Mouse (Mus musculus): Measurements from ENCODE around the gene Zfand4.
"Not testable (repeated sequence)": the region's sequence is repeated elsewhere in the genome, so short reads cannot be mapped to it uniquely, and the experiment has no call there.

The Zfand4 gene

GRCm38 (mm10) chr6:116264018-116264651 is at the start of gene Zfand4:
Zfand4 (plus strand) TSS chr6:116264222.
- DNase-seq: peak; percentile 96

DNA sequence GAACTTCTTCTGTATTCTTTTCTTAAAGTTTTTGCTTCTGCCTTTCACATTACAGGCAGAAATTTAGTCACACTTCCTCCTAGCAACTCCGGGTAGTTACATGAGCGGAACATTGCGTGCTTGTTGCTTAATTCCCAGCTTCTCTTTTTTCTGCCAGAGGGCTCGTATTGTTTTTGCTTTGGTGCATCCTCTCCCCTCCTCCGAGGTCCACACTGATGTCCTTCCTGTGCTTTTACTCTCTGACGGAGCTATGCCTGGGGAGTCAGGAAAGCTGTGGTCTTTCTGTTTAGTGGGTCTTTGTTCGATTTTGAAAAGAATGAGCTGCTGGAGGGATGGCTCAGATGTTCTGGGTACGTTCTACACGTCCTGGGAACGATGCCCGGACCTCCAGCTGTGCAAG is 36.3 kb upstream of the Zfand4 start:
- DNase-seq: no peak

DNA sequence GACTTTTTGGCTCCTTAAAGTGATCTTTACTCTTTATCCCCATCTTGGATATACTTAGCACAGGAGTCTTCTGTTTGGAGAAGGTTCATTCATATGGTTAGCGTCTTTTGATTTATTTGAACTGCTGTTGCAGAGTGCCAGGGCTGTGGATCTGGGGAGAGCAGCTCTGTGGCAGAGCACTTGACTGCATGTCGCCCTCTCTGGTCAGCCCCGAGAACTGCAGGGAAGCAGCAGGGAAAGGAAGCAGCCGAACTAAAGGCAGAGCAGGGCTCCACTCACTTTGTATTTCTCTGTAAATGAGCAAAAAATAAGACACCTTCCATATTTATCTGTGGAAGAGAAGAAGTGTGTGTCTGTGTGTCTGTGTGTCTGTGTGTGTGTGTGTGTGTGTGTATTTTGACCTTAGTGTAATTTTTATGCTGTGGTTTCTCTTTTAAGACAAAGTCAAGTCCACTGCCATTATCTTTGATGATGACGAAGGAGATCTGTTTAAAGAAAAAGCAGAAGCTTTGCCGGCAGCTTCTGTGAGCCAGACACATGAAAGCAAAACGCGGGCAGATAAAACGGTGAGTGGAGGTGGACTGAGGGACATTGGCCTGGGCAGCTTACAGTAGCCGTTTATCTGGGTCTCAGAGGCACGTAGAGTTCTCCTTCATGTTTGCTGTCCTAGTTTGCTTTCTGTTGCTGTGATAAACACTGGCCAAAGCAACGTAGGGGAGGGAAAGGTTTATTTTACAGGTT is 35.1 kb upstream of the Zfand4 start:
- peak; percentile 81 for DNase-seq

DNA sequence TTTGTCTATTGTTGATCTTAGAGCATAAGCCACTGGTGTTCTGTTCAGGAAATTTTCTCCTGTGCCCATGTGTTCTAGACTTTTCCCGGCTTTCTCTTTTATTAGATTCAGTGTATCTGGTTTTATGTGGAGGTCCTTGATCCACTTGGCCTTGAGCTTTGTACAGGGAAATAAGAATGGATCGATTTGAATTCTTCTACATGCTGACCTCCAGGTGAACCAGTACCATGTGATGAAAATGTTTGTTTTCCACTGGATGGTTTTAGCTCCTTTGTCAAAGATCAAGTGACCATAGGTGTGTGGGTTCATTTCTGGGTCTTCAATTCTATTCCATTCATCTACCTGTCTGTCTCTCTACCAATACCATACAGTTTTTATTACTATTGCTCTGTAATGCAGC is 29.2 kb upstream of the Zfand4 start:
- not testable (repeated sequence) for DNase-seq

DNA sequence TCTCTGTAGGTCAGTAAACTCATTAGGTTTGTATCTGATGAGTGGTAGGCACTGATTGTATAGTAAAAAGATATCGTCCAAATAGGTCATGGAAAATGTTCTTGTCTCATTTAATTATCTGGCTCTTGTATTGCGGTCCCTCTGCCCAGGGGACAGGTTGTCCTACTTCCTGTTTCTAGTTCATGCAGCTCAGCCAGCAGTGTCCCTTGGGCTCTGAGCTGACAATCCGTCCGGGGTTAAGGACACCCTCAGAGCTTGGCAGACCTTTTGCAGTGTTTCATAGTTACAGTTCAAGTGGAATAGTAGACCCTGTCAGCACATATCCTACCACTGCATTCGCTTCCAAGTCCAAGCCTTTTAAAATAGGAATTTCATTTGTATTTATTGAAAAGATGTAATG is 28.7 kb upstream of the Zfand4 start:
- no peak for DNase-seq

- no peak for DNase-seq
Observed at GRCm38 (mm10) chr6:116238083-116238482, 25.9 kb upstream of the Zfand4 start.

DNA sequence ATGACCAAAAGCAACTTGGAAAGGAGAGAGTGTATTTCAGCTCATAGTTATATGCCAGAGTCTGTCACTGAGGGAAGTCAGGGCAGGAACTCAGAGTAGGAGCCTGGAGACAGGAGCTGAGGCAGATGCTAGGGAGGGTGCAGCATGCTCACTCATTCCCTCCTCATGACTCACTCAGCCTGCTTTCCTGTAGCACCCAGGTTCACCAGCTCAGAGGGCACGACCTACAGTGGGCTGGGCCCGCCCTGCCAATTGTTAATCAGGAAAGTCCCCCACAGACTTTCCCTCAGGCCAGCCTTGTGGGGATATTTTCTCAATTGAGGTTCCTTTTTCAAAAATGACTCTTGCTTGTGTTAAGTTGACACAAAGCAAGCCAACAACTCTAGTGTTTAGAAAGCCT is 23.7 kb upstream of the Zfand4 start:
- no peak for DNase-seq

GRCm38 (mm10) chr6:116259649-116260048 is 4.4 kb upstream of the Zfand4 start:
- no peak for DNase-seq

GRCm38 (mm10) chr6:116260481-116260880 is 3.5 kb upstream of the Zfand4 start:
- DNase-seq: no peak

DNA sequence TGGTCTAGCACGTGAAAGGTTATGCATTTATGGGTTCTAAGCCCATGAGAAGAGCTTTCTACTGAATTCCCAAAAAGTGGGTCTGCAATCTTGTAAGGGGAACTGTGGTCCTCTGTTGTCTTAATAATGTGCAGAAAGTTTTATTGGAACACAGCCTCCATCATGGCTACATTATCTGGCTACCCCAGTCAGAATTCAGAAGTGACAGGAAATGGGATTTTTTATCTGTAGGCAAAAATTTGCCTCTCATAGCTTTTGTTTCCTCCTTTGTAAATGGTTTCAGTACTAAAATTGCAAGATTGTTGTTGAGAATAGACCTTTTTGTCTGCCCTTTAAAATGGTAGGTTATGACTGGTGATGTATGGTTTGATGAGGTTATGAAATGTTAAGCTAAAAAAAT is 1.2 kb upstream of the Zfand4 start:
- no peak for DNase-seq

DNA sequence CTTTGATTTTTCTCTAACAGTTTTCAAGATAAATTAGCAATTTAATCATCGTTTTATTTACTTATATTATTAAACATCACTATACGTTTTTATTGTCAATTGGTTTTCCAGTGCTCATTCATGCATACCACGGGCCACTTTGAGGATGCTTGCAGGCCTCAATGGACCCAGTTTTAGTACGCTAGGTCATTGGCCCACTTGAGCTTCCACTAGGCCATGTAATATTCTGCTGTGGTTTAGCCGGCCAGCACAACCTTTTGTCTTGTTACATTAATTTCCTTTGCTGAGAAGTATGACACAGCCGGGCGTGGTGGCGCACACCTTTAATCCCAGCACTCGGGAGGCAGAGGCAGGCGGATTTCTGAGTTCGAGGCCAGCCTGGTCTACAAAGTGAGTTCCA is 814 bp downstream of the Zfand4 start:
- no peak for DNase-seq

DNA sequence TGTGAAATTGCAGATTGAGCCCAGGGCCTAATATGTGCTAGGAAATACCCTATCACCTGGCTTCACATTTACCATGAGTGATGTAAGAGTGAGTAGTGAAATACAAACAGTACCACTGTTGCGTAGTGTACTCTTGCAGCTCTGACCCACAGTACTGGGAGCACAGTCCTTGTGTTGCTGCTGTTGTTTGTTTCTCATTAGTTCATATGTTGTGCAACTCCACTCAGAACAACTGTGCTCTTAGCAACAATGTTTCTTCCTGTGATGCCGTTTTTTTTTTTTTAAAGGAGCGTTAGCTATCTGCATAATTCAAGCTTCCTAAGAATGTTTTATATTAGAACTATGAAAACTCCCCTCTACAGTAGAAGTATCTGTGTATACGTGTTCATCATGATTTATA is 1.6 kb downstream of the Zfand4 start:
- no peak for DNase-seq

GRCm38 (mm10) chr6:116266273-116267109 is 2.5 kb downstream of the Zfand4 start:
- peak; percentile 58 for DNase-seq

DNA sequence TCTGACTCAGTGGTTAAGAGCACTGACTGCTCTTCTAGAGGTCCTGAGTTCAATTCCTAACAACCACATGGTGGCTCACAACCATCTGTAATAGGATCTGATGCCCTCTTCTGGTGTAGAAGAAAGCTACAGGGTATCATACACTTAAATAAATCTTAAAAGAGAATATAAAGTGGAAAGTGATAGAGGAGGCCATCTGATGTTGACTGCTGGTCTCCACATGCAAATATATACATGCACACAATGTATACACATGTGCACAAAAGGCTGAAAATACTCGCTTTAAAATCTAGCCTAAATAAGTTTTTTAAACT is 3.0 kb downstream of the Zfand4 start:
- DNase-seq: no peak

DNA sequence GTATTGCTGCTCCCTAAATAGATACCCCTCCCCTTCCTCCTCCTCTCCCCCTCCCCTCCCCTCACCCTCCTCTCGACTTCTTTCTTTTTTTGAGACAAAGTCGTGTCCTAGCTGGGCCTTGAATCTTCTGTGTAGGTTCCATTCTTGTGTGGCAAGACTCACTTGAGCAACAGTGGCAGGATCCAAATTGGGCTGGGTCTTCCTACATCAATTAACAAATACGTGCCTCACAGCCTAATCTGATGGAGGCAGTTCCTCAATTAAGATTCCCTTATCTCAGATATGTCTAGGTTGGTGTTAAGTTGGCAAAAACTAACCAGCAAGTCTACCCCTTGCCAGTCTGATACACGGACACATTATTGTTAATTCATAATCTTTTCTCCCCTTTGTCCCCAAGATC is 11.7 kb downstream of the Zfand4 start:
- DNase-seq: no peak

GRCm38 (mm10) chr6:116278679-116279317 is 14.8 kb downstream of the Zfand4 start:
- peak; percentile 55 for DNase-seq

- DNase-seq: no peak
Observed at GRCm38 (mm10) chr6:116281014-116281413, 17.0 kb downstream of the Zfand4 start.

GRCm38 (mm10) chr6:116282546-116282945 is 18.5 kb downstream of the Zfand4 start:
- DNase-seq: peak; percentile 68

GRCm38 (mm10) chr6:116283280-116283679 is 19.3 kb downstream of the Zfand4 start:
- no peak for DNase-seq

- DNase-seq: no peak
Observed at GRCm38 (mm10) chr6:116286321-116286720, 22.3 kb downstream of the Zfand4 start.

DNA sequence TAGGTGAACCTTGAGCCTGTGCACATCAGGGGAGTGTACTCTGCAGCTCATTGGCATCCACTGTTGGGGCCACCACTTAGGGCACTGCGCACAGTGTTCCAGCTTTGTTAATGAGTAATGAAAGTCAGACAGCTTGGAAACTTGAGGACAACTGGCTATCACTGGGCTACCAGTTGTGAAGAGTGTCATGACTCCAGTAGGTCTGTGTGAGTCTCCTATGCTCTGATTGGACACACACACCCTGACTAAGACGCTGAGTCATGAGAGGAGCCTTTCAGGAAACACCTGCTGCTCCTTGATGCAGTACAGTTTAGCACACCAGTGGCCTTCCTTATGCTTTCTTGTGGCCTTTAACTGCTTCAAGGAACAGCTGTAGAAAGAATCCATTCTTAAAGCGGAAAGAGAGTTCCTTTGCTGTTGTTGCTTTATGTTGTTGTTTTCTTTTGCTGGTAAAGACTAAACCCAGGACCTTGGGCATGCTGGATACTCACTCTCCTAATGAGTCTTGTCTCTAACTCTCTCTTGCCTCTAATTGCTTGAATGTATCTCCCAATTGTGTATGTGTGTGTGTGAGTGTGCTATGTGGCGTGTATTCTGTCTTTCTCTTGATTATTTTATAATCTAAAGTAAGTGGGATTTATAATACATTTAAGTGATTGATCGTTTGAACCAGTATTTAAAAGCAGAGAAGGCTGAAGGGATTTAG is 23.0 kb downstream of the Zfand4 start:
- peak; percentile 83 for DNase-seq

DNA sequence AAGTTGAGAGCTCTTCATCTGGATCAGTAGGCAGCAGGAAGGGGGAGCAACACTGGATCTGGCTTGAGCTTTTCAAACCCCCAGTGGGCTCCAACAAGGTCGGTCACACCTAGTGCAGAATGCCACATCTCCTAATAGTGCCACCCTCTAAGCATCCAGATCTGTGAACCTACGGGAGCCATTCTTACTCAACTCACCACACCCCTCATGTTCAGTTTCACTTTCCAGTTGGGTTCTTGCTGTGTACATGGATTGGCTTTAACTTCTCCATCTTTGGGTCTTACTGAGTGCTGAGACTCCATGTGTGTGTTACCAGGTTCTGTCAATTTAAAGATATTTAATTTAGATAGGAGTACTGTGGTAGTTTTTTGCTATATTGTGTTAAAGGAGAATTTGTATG is 47.4 kb downstream of the Zfand4 start:
- no peak for DNase-seq

DNA sequence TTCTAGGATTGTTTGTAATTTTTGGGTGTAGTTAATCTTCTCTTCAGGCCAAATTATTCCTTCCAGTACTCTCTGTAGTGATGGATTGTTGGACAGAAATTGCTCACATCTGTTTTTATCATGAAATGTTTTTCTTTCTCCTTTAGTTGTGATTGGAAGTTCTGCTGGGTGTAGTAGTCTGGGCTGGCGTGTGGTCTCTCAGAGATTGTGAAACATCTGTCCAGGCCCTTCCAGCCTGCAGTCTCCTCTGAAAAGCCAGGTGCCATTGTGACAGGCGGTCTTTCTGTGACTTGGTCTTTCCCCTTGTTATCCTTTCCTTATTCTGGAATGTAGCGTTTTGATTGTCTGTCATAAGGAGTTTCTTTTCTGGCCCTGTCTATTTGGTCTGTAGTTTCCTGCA is 55.2 kb downstream of the Zfand4 start:
- no peak for DNase-seq
